Mouse (Mus musculus) layer of hippocampus, adult 9-11 months (tissue): ENCODE measurements around the gene Gnao1.

Source experiments
- DNase-seq: peaks from one replicate; pipeline ENCODE4 v3.0.0; 2022

The Gnao1 gene

DNA sequence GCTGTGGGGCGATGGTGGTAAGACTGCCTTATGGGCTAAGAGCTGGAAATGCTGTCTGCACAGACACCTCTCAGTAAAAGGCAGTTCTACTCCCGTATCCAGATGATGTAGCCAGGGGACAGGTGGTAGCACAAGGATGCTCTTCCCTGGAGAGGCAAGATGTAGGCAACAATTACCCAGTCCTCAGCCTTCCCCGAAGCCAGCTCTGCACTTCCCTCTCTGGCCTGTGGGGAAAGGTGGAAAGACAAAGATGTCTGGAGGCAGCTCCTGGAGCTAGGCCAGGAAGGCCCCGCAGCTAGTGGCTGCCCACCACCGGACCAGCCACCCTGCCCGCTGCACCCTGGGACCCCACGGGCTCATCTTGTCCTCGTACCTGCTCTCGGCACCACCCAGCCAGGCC, 142.7 kb downstream of the Gnao1 start:
- no peak for DNase-seq

DNA sequence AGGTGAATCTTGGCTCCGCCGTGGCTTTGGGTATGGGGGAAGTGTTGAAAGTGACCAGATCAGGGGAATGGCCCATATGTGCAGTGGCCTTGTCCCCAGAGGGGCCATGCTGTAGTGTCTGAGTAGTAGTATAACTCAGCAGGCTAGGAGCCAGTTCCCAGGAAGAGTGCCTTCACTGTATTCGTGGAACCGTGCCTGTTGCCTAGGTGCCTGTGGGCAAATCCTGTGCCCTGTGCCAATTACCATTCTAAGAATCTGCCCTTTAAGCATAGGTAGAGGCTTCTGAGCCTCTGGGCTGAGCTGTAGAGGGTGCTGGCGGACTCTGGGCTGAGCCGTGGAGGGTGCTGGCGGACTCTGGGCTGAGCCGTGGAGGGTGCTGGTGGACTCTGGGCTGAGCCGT, 148.6 kb downstream of the Gnao1 start:
- DNase-seq = peak; percentile 47

DNA sequence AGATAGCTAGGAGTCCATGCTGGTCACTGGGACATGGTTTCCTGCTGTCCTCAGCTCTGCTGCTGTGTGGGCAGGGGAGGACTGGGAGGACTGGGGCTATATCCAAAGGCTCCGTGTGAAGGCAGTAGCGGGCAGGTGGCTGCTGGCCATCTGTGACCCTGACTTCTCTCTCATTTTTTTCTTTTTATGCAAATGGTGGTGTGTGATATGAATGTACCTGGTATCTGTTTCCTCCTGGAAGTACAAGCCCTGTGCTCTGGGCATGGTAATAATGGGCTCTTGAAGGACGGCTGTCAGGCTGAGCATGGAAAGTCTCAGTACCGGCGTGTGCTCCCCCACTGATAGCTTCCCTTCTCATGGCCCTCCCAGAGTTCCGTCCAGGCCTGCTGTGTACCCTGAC, 151.1 kb downstream of the Gnao1 start:
- no peak for DNase-seq

DNA sequence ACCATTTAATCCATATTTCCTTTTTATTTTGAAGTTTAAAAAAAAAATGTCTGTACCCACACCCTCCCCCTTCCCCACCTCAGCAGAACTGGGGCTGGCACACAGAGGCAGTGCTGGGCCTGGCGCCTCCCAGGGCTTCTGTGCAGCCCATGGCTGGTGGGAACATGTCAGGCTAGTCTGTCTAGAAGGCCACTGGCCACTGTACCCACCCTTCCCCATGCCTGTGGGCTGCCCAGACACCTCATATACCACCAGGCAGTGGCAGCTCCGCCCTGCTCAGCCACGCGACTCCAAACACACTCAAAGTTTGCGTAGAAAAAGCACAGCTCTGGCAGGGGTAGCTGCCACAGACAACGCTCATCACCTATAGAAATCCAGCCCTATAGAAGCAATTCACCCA, 158.5 kb downstream of the Gnao1 start:
- no peak for DNase-seq

DNA sequence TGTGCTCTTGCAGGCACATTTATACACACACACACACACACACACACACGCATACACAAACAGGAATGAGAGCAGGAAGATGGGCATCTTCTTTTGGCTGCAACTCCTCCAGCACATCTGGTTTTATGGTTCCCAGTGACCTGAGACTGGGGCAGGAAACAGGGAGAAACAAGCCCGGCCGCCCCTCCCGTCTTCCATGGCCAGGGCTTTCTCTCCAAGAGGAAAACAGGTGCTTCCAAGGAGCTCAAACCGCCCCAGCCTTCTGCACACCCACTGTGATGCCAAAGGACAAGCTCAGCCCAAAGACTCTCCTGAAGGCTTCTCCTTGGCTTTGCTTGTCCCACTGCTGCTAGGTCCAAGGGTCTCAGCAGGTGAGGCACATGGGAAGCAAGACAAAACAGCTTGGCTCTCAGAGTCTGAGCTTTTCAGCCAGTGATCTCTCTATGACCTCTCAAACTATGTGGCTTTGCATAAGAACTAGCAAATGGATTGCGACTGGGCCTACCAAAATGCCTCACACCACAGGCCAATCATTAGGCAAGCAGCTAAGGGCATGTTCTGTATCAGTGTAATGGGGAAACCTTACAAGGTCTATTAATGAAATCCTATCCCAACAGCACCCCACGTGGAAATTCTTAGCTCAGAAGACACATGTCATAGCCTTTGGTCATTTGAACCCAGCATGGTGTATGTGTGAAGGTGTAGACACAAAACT, 160.0 kb downstream of the Gnao1 start:
- DNase-seq = no peak

DNA sequence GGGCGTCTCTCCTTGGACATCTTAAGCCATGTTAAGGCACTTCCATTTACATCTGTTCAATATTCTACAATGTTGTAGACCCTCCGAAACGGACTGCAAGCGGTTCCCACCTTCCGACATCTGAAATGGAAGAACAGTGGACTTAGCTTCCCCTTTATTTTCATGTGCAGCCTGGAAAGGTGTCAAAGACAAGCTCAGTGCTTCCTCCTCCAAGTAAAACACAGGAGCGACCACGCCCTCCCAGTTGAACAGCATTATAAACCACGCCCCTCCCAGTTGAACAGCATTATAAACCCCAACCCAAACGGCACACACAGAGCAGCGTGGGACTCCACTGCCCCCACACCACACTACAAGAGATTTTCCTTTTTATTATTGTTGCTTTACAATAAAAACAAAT, 161.7 kb downstream of the Gnao1 start:
- no peak for DNase-seq

DNA sequence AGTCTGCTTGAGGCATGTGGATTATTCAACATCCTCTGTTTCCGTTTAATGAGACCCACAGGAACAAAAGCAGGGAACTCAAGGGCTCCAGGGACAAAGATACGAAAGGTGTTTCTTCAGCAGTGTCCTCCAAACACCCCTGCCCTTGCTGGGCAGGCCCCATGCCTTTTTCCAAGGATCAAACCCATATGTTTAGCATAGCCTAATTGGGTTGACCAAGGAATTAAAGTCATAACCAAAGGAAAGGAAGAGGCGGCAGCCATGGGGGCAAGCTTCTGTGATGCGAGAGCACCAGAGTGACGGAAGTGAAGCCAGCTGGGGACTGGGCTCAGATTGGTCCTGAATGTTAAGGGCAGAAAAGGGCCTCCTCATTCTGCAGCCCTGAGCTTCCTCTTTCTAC, 162.4 kb downstream of the Gnao1 start:
- DNase-seq = no peak

DNA sequence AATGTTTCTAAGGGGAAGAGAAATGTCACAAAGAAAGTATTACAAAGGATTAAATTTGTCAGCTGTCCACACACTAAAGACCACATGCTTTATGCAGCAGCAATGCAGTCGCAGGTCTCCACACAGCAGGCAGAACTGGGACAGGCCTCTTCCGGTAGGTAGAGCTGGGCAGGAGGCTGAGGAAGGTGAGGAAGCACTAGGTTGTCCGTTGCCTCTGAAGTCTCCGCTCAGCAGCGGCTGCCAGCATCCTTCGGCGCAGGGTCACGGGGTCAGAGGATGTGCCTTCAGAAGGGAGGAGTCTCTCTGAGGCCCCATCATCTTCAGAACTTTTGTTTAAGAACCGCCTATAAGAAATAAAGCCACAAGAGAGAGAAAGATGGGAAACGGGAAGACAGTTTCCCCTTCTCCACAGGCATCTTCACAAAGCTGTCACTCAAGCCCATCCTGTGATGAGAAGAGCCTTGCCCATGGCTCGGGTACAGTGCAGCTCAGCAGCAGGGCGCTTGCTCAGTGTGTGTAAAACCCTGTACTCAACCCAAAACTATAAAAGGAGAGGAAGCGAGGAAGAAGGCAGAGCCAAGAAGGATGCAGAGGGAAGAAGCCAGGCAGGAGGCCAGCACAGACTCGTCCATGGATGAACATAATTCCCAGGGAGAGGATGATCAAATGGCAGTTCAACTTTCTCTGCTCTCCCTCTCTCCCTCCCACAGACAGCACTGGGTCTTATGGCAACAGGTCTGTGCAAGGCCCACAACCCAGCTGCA, 163.4 kb downstream of the Gnao1 start:
- no peak for DNase-seq

DNA sequence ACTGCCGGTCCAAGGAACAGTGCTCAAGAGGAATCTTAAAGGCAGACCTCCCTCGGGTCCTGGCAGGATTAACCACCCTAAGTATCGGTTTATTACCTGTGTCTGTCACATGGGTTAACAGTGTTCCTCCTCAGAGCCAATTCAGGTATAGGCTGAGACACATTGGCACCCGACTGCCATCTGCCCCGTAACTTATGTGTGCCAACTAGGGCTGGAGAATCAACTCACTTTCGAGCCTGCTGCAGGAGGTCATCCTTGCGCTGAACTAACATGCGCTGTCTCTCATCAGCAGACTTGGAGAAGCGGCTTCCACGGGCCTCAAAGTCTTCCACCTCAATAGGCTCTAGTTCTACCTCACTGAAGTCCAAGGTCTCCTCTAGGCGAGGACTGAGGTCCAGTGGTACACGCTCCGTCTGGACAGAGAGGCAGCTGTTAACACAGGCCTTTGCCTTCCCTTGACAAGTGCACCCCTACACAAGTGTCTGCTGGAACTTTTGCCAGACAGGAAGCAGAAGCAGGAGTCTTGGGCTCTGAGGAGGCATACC, 164.1 kb downstream of the Gnao1 start:
- DNase-seq = no peak

DNA sequence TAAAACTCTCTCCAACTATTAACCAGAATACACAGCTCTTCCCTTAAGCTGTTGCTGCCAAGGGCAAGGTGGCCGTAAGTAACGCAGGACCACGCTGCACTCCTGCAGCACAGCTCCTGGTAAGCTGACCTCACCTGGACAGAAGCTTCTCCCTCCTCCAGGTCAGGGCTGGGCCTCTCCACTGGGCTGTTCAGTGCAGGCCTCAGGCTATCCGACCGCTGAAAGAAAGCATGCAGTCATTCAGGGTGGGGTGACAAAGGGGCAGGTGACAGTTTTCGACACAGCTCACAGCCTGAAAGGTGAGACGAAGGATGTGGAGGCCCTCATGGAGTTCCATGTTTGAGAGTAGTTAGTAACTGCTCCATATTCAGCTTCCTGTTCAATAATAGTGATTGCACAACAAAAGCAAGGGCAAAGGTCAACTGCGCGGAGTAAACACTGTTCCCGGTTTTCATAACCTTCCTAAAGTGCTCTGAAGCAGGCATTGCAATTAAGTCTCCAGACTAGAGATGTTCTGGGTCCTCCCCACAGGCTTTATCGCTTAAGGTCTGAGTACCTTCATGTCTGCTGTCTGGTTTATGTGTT, 164.9 kb downstream of the Gnao1 start:
- DNase-seq = no peak

DNA sequence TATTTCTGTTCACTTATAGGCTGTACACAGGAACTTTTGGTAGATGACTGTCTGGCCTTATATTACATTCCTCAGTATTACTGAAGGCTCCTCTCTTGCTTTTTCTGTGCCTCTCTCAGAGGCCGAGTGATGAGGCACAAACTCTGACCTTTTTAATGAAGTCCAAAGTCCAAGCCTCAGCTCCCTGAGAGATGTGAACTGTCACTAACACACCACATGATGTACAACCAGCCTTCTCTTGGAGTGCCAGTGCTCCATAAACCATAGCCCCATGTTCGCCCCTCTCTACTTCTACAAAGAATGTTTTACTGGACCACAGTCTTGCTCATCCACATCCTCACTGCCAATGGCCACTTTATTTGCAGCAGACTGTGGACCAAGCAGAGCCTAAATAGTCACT, 165.6 kb downstream of the Gnao1 start:
- DNase-seq = no peak

DNA sequence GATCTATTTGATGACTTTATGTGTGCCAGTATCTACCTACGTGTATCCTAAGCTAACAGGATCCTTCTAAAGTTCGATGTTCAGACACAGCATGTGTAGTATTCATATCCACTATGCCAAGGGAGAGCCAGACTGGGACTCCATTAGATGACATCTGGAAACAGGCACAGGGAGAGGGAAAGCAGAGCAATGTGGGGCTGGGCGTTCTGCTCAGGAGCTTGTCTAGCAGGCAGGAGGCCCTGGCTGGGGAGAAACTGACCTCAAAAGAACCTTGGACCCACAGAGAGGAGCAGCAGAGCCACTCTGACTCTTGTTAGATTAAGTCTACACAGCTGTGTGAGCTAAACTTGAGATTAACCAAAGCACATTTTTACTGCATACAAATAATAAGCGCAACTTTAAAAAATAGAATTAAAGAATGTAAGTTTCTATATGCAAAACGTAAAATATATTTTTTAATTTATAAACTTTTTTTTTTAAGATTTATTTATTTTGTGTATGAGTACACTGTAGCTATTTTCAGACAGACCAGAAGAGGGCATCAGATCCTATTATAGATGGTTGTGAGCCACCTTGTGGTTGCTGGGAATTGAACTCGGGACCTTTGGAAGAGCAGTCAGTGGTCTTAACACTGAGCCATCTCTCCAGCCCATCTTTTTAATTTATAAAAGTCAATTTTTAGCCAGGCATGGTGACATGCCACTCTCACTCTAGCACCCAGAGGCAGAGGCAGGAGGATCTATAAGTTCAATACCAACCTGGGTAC, 166.9 kb downstream of the Gnao1 start:
- no peak for DNase-seq

DNA sequence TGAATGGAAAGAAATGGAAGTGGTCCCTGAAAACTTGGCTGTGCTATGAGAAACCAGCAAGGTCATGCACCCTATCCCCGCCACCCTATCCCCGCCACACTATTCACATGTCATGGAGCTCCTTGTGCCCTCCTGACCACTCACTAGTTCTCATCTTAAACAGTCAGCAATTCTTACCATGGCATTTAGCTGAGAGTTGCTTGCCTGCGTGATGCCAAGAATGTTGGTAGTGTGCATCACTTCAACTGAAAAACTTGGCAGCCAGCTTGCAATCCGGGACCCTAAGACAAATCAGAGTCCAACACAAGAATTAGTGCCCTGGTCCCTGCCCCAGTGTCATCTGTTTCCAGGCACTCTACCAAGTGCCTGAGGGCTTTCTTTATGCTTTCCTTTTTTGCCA, 170.4 kb downstream of the Gnao1 start:
- DNase-seq = no peak

DNA sequence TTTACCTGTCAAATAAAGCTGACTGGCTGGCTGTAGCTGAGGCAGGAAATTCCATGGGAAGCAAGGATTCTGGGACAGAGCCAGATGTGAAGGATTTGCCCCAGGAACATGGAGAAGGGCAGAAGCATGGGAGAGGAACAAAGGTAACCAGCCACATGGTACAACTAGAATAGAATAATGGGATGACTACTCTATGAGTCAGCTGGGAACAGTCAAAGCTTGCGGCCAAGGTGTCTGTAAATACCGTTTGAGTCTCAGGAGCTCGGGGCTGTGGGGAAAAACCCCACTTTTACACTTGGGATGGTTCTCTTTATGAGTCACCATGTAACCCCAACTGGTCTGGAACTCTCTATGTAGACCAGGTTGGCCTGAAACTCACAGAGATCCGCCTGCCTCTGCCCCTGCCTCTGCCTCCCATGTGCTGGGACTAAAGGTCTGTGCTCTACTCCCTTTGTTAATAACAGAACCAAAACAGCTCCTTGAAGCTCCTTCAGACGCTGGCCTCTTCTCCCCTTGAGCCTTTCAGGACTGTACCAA, 172.0 kb downstream of the Gnao1 start:
- no peak for DNase-seq

DNA sequence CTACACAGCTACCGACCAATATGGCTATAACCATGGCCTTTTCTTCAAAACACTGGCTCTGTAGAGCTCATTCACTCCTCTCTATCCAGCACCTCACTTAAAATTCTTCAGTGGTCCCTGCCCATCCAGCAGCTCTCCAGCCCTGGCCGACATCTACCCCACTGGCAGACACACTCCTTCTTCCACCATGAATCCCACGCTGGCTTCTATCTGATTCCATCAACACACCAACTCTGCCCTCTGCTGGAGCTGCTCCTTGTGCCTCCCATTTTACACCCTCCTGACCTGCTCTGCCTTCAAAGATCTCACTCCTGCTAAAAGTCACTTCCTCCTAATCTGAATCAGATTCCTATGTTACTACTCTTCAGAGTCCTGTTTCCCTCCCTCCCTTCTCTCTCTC, 174.1 kb downstream of the Gnao1 start:
- no peak for DNase-seq

DNA sequence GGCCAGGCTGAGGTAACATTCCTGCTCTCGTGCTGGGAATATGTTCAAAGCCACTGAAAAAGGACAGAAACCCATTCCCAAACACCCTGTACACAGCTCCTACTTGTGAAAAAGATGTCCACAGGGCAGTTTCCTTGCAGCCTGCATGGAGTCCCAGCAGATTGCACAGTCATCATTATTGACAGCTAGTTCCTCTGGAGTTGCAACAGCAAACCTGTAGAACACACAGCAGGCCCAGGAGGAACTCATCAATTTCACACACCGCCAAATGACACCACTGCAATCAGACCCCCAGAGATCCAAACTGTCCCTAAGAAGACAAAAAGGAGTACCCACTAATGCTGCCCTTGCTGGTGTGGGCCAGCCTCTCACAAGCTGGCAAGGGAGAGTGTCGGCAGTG, 175.0 kb downstream of the Gnao1 start:
- DNase-seq = no peak

DNA sequence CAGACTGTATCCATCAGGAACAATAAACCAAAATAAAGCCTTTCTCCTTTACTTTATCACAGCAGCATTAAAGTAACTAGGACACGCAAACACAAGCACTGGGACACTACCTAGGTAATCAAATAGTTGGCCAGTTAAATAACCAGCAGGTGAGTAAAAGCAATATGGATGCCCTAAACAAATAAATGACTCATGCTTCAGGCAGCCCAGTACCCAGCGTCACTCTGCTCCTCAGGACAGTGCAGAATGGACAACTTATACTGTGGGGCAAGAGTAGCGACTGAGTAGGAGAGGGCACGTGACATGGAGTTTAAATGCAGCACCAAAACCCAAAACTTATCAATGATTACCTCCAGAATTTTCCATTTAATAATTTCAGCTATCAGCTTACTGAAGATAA, 180.0 kb downstream of the Gnao1 start:
- no peak for DNase-seq

DNA sequence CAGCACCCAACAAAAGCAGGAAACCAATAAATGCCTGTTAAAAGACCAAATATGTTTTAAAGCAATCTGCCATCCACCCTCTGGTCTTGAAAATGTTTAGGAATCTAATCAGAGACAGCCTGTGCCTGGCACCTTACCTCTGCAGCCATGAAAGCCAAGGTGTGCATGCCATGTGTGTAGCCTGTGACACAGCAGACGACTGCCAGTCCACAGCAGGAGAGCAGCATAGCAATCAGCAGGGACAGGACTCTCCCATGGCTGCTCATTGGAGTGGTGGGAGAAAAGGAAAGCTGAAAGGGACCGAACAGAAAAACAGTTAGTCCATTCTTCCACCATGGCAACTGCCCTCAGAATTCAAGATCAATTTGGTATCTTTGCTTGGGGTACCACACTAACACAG, 189.2 kb downstream of the Gnao1 start:
- DNase-seq = no peak

DNA sequence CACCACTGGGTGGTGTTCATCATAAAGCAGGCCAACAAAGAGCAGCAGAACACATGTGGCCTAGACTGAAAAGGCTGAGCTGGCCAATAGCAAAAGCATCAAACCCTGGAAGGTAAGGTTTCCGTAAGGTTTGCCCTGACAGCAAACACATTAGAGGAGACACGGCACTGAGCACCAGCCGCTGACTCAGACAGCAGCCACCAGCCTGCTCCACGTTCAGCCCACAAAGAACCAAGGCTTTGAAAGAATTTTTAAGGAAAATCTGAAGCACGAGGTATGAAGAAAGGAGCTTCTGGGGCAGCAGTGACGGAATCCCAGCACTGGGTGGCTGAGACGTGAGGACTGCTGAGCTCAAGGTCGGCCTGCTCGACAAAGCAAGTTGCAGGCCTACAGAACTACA, 194.4 kb downstream of the Gnao1 start:
- no peak for DNase-seq

DNA sequence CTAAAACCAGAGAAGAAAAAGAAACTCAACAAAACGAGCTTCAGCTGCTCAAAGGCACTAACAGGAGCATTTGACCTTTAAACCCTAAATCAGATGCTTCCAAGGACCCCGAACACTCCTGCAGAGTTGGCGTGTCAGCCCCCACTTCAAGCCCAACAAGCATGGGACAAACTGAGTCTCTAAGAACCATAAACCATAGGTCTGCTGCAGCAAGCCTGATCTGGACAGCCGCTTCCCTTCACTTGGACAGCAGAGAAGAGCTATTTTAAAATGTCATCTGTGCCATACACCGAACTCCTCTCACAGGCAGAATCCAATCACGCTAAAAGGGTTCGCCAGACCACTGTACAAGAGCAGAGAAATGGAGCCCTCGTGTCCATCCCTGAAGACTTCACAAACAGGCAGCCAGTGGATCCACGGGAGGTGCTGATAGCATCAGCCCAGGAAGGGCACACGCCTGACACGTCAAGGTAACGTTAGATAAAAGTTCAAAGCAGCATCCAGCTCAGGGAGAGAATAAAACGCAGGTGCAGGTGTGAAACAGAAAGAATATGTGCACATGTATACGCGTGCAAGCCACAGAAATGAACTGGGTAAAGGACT, 199.6 kb downstream of the Gnao1 start:
- no peak for DNase-seq

DNA sequence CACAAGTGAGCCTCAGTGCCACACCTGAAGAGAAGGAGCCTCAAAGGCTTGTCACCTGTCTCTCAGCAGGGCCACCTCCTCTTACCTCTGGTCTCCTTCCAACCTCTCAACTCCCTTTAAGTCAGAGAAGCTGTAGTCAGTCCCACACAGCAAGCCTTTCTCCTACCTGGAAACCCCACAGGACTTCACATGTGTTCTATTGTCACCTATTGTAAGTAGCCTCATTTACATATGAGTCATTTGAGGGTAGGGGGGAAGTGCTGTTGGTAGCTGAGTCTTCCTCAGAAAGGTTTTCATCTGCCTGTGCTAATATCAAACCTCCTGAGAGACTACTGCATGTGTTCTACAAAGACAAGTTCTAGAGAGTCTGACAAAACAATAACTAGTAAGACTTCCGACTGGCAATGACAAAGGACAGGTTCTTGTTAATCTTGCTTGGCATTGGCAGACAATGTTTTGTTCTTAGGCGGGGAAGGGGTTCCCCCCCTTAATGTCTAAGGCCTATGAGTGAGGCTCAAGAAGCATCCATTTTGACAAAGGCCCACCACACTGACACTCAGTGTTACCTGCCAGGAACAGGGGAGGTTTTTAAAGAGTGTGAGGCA, 200.4 kb downstream of the Gnao1 start:
- no peak for DNase-seq
